Mouse (Mus musculus): ENCODE measurements at regions not wholly inside any gene's neighbourhood (a gene's known extent, or its start where the extent isn't known, plus 50 kb on each side); places are given as distances from the start of the nearest gene placed in this dataset.

GRCm38 (mm10) chr8:117963426-117963825 lies 161.7 kb upstream of the Mphosph6 start:
- H3K9ac ChIP-seq (replicated peaks) = no peak overlapping the region
- no peak overlapping the region for H3K27ac ChIP-seq
- H3K27me3 ChIP-seq = no peaks in the 10 kb centered on the region
- H3K36me3 ChIP-seq = no peaks in the 10 kb centered on the region
- no peak for ATAC-seq (ENCODE audit: insufficient number of reproducible peaks, insufficient read depth, low FRiP score, low TSS enrichment, low read depth)
- 88% methylated on average over 13 of the region's 13 CpGs for WGBS
- no peak overlapping the region for H3K4me2 ChIP-seq
- no peaks in the 10 kb centered on the region for H3K4me1 ChIP-seq (replicated peaks)
- H3K9me3 ChIP-seq = peaks cover 12% of the 10 kb centered on the region; the same call in 1 of the 2 replicates
- H3K4me3 ChIP-seq (replicated peaks) = no peak overlapping the region

- H3K4me3 ChIP-seq (replicated peaks) = no peak overlapping the region
- H3K27ac ChIP-seq = no peak overlapping the region
- H3K36me3 ChIP-seq = no peaks in the 10 kb centered on the region
- 87% methylated on average over 8 of the region's 8 CpGs for WGBS
- no peaks in the 10 kb centered on the region for H3K27me3 ChIP-seq
- peaks cover 7% of the 10 kb centered on the region; the same call in 1 of the 2 replicates for H3K9me3 ChIP-seq
- no peak overlapping the region for H3K9ac ChIP-seq (replicated peaks)
- no peak overlapping the region for H3K4me2 ChIP-seq
- ATAC-seq (ENCODE audit: insufficient number of reproducible peaks, insufficient read depth, low FRiP score, low TSS enrichment, low read depth) = no peak
- H3K4me1 ChIP-seq (replicated peaks) = no peaks in the 10 kb centered on the region
Measured at GRCm38 (mm10) chr8:117962666-117963065, 160.9 kb upstream of the Mphosph6 start.

- no peaks in the 10 kb centered on the region for H3K4me1 ChIP-seq (replicated peaks)
- no peak overlapping the region for H3K4me3 ChIP-seq (replicated peaks)
- H3K27ac ChIP-seq = no peak overlapping the region
- no peak overlapping the region for H3K9ac ChIP-seq (replicated peaks)
- WGBS = 66% methylated on average over 8 of the region's 8 CpGs
- 0 out of 2 replicates have a peak, but pooled peaks cover 4% of the 10 kb centered on the region for H3K9me3 ChIP-seq
- H3K4me2 ChIP-seq = no peak overlapping the region
- ATAC-seq (ENCODE audit: insufficient number of reproducible peaks, insufficient read depth, low FRiP score, low TSS enrichment, low read depth) = no peak
- H3K36me3 ChIP-seq = no peaks in the 10 kb centered on the region
- H3K27me3 ChIP-seq = 0 out of 2 replicates have a peak, but pooled peaks cover 3% of the 10 kb centered on the region
Measured at GRCm38 (mm10) chr8:117959501-117959900, 157.8 kb upstream of the Mphosph6 start.

GRCm38 (mm10) chr8:117958914-117959313 lies 157.2 kb upstream of the Mphosph6 start:
- peaks cover 3% of the 10 kb centered on the region; the same call in 1 of the 2 replicates for H3K27me3 ChIP-seq
- no peak for ATAC-seq (ENCODE audit: insufficient number of reproducible peaks, insufficient read depth, low FRiP score, low TSS enrichment, low read depth)
- no peaks in the 10 kb centered on the region for H3K36me3 ChIP-seq
- no peaks in the 10 kb centered on the region for H3K4me1 ChIP-seq (replicated peaks)
- no peak overlapping the region for H3K9ac ChIP-seq (replicated peaks)
- WGBS = 49% methylated on average over 3 of the region's 3 CpGs
- 0 out of 2 replicates have a peak, but pooled peaks cover 4% of the 10 kb centered on the region for H3K9me3 ChIP-seq
- no peak overlapping the region for H3K4me3 ChIP-seq (replicated peaks)
- no peak overlapping the region for H3K27ac ChIP-seq
- H3K4me2 ChIP-seq = no peak overlapping the region

- ATAC-seq (ENCODE audit: insufficient number of reproducible peaks, insufficient read depth, low FRiP score, low TSS enrichment, low read depth) = no peak
- 29% methylated on average over 5 of the region's 5 CpGs for WGBS
- no peak overlapping the region for H3K9ac ChIP-seq (replicated peaks)
- no peaks in the 10 kb centered on the region for H3K9me3 ChIP-seq
- no peak overlapping the region for H3K4me3 ChIP-seq (replicated peaks)
- H3K4me1 ChIP-seq (replicated peaks) = peaks cover 5% of the 10 kb centered on the region
- H3K27me3 ChIP-seq = peaks cover 13% of the 10 kb centered on the region; the same call in 1 of the 2 replicates
- no peak overlapping the region for H3K4me2 ChIP-seq
- H3K36me3 ChIP-seq = no peaks in the 10 kb centered on the region
- no peak overlapping the region for H3K27ac ChIP-seq
Measured at GRCm38 (mm10) chr8:117951656-117952055, 149.9 kb upstream of the Mphosph6 start.

- Histone ChIP-seq H3K4me3 (replicated peaks) (no peak overlapping the region), H3K36me3 (no peaks in the 10 kb centered on the region), H3K27ac (no peak overlapping the region), H3K4me1 (replicated peaks) (no peaks in the 10 kb centered on the region; the same call in 1 of the 2 replicates), H3K4me2 (no peak overlapping the region), H3K9ac (replicated peaks) (no peak overlapping the region), H3K9me3 (no peaks in the 10 kb centered on the region), H3K27me3 (no peaks in the 10 kb centered on the region)
- 71% methylated on average over 3 of the region's 3 CpGs for WGBS
- ATAC-seq (ENCODE audit: insufficient number of reproducible peaks, insufficient read depth, low FRiP score, low TSS enrichment, low read depth) = no peak
Measured at GRCm38 (mm10) chr8:117946540-117946939, 144.8 kb upstream of the Mphosph6 start.

- no peak for ATAC-seq (ENCODE audit: insufficient number of reproducible peaks, insufficient read depth, low FRiP score, low TSS enrichment, low read depth)
- H3K27ac ChIP-seq = no peak overlapping the region
- no peak overlapping the region for H3K4me2 ChIP-seq
- no peaks in the 10 kb centered on the region for H3K9me3 ChIP-seq
- no peaks in the 10 kb centered on the region for H3K36me3 ChIP-seq
- WGBS = 96% methylated on average over 16 of the region's 16 CpGs
- no peak overlapping the region for H3K9ac ChIP-seq (replicated peaks)
- no peaks in the 10 kb centered on the region for H3K4me1 ChIP-seq (replicated peaks)
- no peak overlapping the region for H3K4me3 ChIP-seq (replicated peaks)
- H3K27me3 ChIP-seq = peaks cover 13% of the 10 kb centered on the region
Measured at GRCm38 (mm10) chr8:117934566-117935094, 132.9 kb upstream of the Mphosph6 start.

GRCm38 (mm10) chr8:117930687-117931086 lies 128.9 kb upstream of the Mphosph6 start:
- Histone ChIP-seq H3K27me3 (peaks cover 41% of the 10 kb centered on the region), H3K4me2 (no peak overlapping the region), H3K4me1 (replicated peaks) (no peaks in the 10 kb centered on the region), H3K9ac (replicated peaks) (no peak overlapping the region), H3K9me3 (no peaks in the 10 kb centered on the region), H3K36me3 (no peaks in the 10 kb centered on the region), H3K4me3 (replicated peaks) (no peak overlapping the region), H3K27ac (no peak overlapping the region)
- ATAC-seq (ENCODE audit: insufficient number of reproducible peaks, insufficient read depth, low FRiP score, low TSS enrichment, low read depth) = no peak
- WGBS = 57% methylated on average over 6 of the region's 6 CpGs

- Histone ChIP-seq H3K27ac (no peak overlapping the region), H3K4me3 (replicated peaks) (no peak overlapping the region), H3K9ac (replicated peaks) (no peak overlapping the region), H3K36me3 (no peaks in the 10 kb centered on the region), H3K4me2 (no peak overlapping the region), H3K27me3 (peaks cover 46% of the 10 kb centered on the region), H3K9me3 (no peaks in the 10 kb centered on the region), H3K4me1 (replicated peaks) (no peaks in the 10 kb centered on the region)
- ATAC-seq (ENCODE audit: insufficient number of reproducible peaks, insufficient read depth, low FRiP score, low TSS enrichment, low read depth) = no peak
- 13% methylated on average over 12 of the region's 12 CpGs for WGBS
Measured at GRCm38 (mm10) chr8:117929606-117930005, 127.9 kb upstream of the Mphosph6 start.

- ATAC-seq (ENCODE audit: insufficient number of reproducible peaks, insufficient read depth, low FRiP score, low TSS enrichment, low read depth) = no peak
- 85% methylated on average over 6 of the region's 6 CpGs for WGBS
- Histone ChIP-seq H3K4me2 (no peak overlapping the region), H3K27me3 (peaks cover 32% of the 10 kb centered on the region), H3K9me3 (no peaks in the 10 kb centered on the region), H3K9ac (replicated peaks) (no peak overlapping the region), H3K4me1 (replicated peaks) (no peaks in the 10 kb centered on the region), H3K27ac (no peak overlapping the region), H3K36me3 (no peaks in the 10 kb centered on the region), H3K4me3 (replicated peaks) (no peak overlapping the region)
Measured at GRCm38 (mm10) chr8:117923296-117923695, 121.6 kb upstream of the Mphosph6 start.

GRCm38 (mm10) chr8:117903052-117903451 lies 101.3 kb upstream of the Mphosph6 start:
- Histone ChIP-seq H3K27me3 (no peaks in the 10 kb centered on the region), H3K9me3 (no peaks in the 10 kb centered on the region), H3K4me3 (replicated peaks) (no peak overlapping the region), H3K9ac (replicated peaks) (no peak overlapping the region), H3K4me1 (replicated peaks) (no peaks in the 10 kb centered on the region), H3K4me2 (no peak overlapping the region), H3K27ac (no peak overlapping the region), H3K36me3 (no peaks in the 10 kb centered on the region)
- ATAC-seq (ENCODE audit: insufficient number of reproducible peaks, insufficient read depth, low FRiP score, low TSS enrichment, low read depth) = no peak
- 70% methylated on average over 8 of the region's 8 CpGs for WGBS

GRCm38 (mm10) chr8:117899892-117900291 lies 98.1 kb upstream of the Mphosph6 start:
- peaks cover 9% of the 10 kb centered on the region for H3K27me3 ChIP-seq
- H3K36me3 ChIP-seq = no peaks in the 10 kb centered on the region
- no peak overlapping the region for H3K9ac ChIP-seq (replicated peaks)
- ATAC-seq (ENCODE audit: insufficient number of reproducible peaks, insufficient read depth, low FRiP score, low TSS enrichment, low read depth) = no peak
- no peak overlapping the region for H3K27ac ChIP-seq
- no peak overlapping the region for H3K4me2 ChIP-seq
- no peaks in the 10 kb centered on the region for H3K9me3 ChIP-seq
- H3K4me3 ChIP-seq (replicated peaks) = no peak overlapping the region
- H3K4me1 ChIP-seq (replicated peaks) = no peaks in the 10 kb centered on the region

Measured in limb, embryonic 12.5 days (tissue).